Comparison of ENCODE assay signal across 29 mouse cellular contexts in the genomic region with DNA sequence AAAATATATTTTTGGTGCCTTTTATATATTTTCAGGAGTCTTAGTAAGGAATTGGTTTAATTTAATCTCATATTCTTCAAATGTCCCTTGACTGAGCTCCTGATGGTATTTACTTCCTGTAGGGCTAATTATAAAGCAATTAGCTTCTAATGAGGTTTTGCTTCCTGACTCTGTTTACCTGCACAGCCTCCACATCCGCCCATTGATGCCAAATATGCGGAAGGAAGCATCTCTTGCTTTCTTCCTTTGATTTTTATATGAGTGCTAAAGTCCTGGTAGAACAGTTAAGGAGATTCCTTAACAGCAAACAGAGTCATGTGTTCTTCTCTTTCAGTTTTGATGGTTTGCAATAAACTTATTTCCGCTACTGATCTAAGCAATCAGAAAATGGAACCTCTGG. TPM values are rescaled to one million over a fixed set of nuclear protein-coding genes. Genes with fewer than 3 reads are reported as not detected.
"Had no signal": no experiment of that assay in that cellular context is flagged by ENCODE, and none has a peak within 500 bp of the region (broad histone marks: within the 10 kb centered on the region; RNA-seq: fewer than 3 reads in every experiment).

No protein-coding gene starts in this region.

- H3K9ac ChIP-seq: limb, embryonic 12.5 days; limb, embryonic 15.5 days; liver, embryonic 14.5 days; liver, postnatal 0 days; lung, embryonic 15.5 days had no signal

- DNase-seq: kidney, postnatal 14 days; kidney, postnatal 4 days; left cerebral cortex, postnatal 4 days; liver, postnatal 0 days; lung, postnatal 14 days; lung, postnatal 4 days; midbrain, embryonic 14.5 days; thymus, adult 18-20 months; thymus, postnatal 36 days had no signal

- H3K9me3 ChIP-seq: limb, embryonic 12.5 days; limb, embryonic 15.5 days; lung, embryonic 15.5 days had no signal

- H3K27ac ChIP-seq: limb, embryonic 12.5 days; limb, embryonic 15.5 days; liver, embryonic 14.5 days; lung, embryonic 15.5 days had no signal

- H3K36me3 ChIP-seq: limb, embryonic 12.5 days; limb, embryonic 15.5 days; lung, embryonic 15.5 days had no signal

- ATAC-seq: liver, postnatal 0 days had no signal

- H3K4me1 ChIP-seq: limb, embryonic 12.5 days; limb, embryonic 15.5 days; lung, embryonic 15.5 days had no signal

- H3K27me3 ChIP-seq: limb, embryonic 12.5 days; limb, embryonic 15.5 days; lung, embryonic 15.5 days had no signal

- H3K4me3 ChIP-seq: limb, embryonic 12.5 days; limb, embryonic 15.5 days; lung, embryonic 15.5 days had no signal

- H3K4me2 ChIP-seq: limb, embryonic 12.5 days; limb, embryonic 15.5 days; liver, embryonic 11.5 days; lung, embryonic 15.5 days; midbrain, embryonic 11.5 days had no signal

RNA-seq across cellular contexts. Expression of a gene that starts 51.5 kb away (rescaled TPM):
- total RNA-seq: megakaryocyte progenitor cell, adult 5-6 weeks; megakaryocyte-erythroid progenitor cell, adult 5-6 weeks had no signal

RNA-seq across cellular contexts. Expression of a gene that starts 52.3 kb away (rescaled TPM):
- total RNA-seq: layer of hippocampus, adult 18-20 months; layer of hippocampus, postnatal 14 days; left cerebral cortex, adult 8-10 months; left cerebral cortex, postnatal 14 days; left cerebral cortex, postnatal 4 days; megakaryocyte progenitor cell, adult 5-6 weeks; megakaryocyte-erythroid progenitor cell, adult 5-6 weeks; midbrain, postnatal 0 days had no signal
- polyA plus RNA-seq: kidney, embryonic 16.5 days; limb, embryonic 12.5 days; limb, embryonic 15.5 days; liver, embryonic 11.5 days; liver, embryonic 14.5 days; liver, postnatal 0 days; lung, embryonic 15.5 days; midbrain, embryonic 11.5 days; midbrain, embryonic 14.5 days; midbrain, postnatal 0 days; neural tube, embryonic 11.5 days; neural tube, embryonic 14.5 days; small intestine, adult 2 months; spleen, adult 2 months; stomach, embryonic 16.5 days; urinary bladder, adult 2 months had no signal
